Mouse (Mus musculus): ENCODE results near the gene Tcea2. TPM values are rescaled to one million over a fixed set of nuclear protein-coding genes. Genes with fewer than 3 reads are reported as not detected.
A peak's percentile ranks its signal among the peaks of the same experiment; 100 is the strongest.

Gene Tcea2
- polyA plus RNA-seq, 1 experiment: 138 TPM

GRCm38 (mm10) chr2:181653065-181653464 is 27.0 kb upstream of the Tcea2 start:
- Histone ChIP-seq H3K27me3 (ENCODE audit: control insufficient read depth, insufficient read depth, low read length) (no peaks in the 10 kb centered on the region), H3K27ac (ENCODE audit: insufficient read depth, low read length) (no peak overlapping the region), H3K4me1 (ENCODE audit: control insufficient read depth, insufficient read depth, low read length) (peaks cover 3% of the 10 kb centered on the region; the same call in 1 of the 2 replicates), H3K4me3 (replicated peaks; ENCODE audit: insufficient read depth, low read depth, low read length) (no peak overlapping the region)
- no peak for TF ChIP-seq POLR2A (IDR thresholded peaks at IDR 0.05; ENCODE audit: borderline replicate concordance, insufficient read depth, low read length)
- no peak for TF ChIP-seq CTCF (IDR thresholded peaks at IDR 0.05; ENCODE audit: borderline replicate concordance, insufficient read depth, low read depth, low read length)
- DNase-seq: no peak

DNA sequence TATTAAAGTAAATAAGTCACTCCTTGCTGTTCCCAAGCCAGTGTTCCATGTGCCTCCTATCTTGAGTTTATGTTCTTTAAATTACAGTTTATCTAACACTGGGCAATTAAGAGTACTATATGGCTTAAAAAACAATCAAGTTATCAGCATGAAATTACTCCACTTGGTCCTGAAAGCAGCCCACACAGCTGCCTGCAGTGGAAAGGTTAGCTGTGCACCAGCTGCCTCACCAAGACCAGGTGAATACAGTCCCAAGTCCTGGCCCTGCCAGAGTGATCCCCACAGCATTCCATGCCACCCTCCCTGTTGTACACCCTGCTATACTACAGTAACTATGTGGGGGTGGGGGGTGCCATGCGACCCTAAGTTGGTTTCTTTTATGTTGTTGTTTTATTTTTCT is 26.6 kb upstream of the Tcea2 start:
- Histone ChIP-seq H3K4me1 (ENCODE audit: control insufficient read depth, insufficient read depth, low read length) (no peaks in the 10 kb centered on the region; the same call in 1 of the 2 replicates), H3K27ac (ENCODE audit: insufficient read depth, low read length) (no peak overlapping the region), H3K4me3 (replicated peaks; ENCODE audit: insufficient read depth, low read depth, low read length) (no peak overlapping the region), H3K27me3 (ENCODE audit: control insufficient read depth, insufficient read depth, low read length) (no peaks in the 10 kb centered on the region)
- DNase-seq: no peak
- 92% methylated on average over 1 of the region's 1 CpGs for WGBS
- TF ChIP-seq POLR2A (IDR thresholded peaks at IDR 0.05; ENCODE audit: borderline replicate concordance, insufficient read depth, low read length) (no peak), CTCF (IDR thresholded peaks at IDR 0.05; ENCODE audit: borderline replicate concordance, insufficient read depth, low read depth, low read length) (no peak)

- peaks cover 8% of the 10 kb centered on the region; the same call in 1 of the 2 replicates for H3K4me1 ChIP-seq (ENCODE audit: control insufficient read depth, insufficient read depth, low read length)
- WGBS: 75% methylated on average over 3 of the region's 3 CpGs
- H3K27me3 ChIP-seq (ENCODE audit: control insufficient read depth, insufficient read depth, low read length): no peaks in the 10 kb centered on the region
- no peak for DNase-seq
- H3K27ac ChIP-seq (ENCODE audit: insufficient read depth, low read length): no peak within 1 kb of the TSS
- H3K4me3 ChIP-seq (replicated peaks; ENCODE audit: insufficient read depth, low read depth, low read length): no peak within 1 kb of the TSS
- TF ChIP-seq CTCF (IDR thresholded peaks at IDR 0.05; ENCODE audit: borderline replicate concordance, insufficient read depth, low read depth, low read length) (no peak), POLR2A (IDR thresholded peaks at IDR 0.05; ENCODE audit: borderline replicate concordance, insufficient read depth, low read length) (no peak)
Observed at GRCm38 (mm10) chr2:181656734-181657133, 23.4 kb upstream of the Tcea2 start, which contains the start of gene Gm29797. Gene Gm29797 (plus strand): TSS chr2:181657034.

DNA sequence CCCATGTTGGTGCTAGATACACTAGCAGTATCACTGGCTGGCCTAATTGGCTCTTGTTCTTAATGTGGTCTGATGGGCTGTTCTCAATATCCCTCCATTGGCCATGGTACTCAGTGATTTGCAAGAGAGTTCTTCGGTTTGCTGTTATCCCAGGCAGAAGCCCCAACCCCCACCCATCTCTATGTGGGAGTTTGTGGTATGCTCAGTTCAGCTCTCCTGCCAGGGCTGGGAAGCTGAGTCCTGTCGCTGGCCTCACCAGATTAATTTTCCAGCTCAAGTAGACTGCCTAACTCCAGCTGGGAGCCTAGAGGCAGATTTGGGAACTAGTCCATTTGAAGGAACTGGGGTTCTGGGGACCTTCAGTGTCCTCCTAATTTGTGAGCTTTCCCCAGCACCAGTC is 22.7 kb upstream of the Tcea2 start:
- DNase-seq: no peak
- TF ChIP-seq POLR2A (IDR thresholded peaks at IDR 0.05; ENCODE audit: borderline replicate concordance, insufficient read depth, low read length) (no peak), CTCF (IDR thresholded peaks at IDR 0.05; ENCODE audit: borderline replicate concordance, insufficient read depth, low read depth, low read length) (no peak)
- Histone ChIP-seq H3K27ac (ENCODE audit: insufficient read depth, low read length) (no peak overlapping the region), H3K4me1 (ENCODE audit: control insufficient read depth, insufficient read depth, low read length) (peaks cover 8% of the 10 kb centered on the region; the same call in 1 of the 2 replicates), H3K27me3 (ENCODE audit: control insufficient read depth, insufficient read depth, low read length) (no peaks in the 10 kb centered on the region), H3K4me3 (replicated peaks; ENCODE audit: insufficient read depth, low read depth, low read length) (no peak overlapping the region)
- 41% methylated on average over 2 of the region's 2 CpGs for WGBS

- Histone ChIP-seq H3K27me3 (ENCODE audit: control insufficient read depth, insufficient read depth, low read length) (no peaks in the 10 kb centered on the region), H3K4me3 (replicated peaks; ENCODE audit: insufficient read depth, low read depth, low read length) (no peak overlapping the region), H3K4me1 (ENCODE audit: control insufficient read depth, insufficient read depth, low read length) (peaks cover 8% of the 10 kb centered on the region; the same call in 1 of the 2 replicates), H3K27ac (ENCODE audit: insufficient read depth, low read length) (no peak overlapping the region)
- 46% methylated on average over 7 of the region's 7 CpGs for WGBS
- no peak for DNase-seq
- TF ChIP-seq POLR2A (IDR thresholded peaks at IDR 0.05; ENCODE audit: borderline replicate concordance, insufficient read depth, low read length) (no peak), CTCF (IDR thresholded peaks at IDR 0.05; ENCODE audit: borderline replicate concordance, insufficient read depth, low read depth, low read length) (no peak)
Observed at GRCm38 (mm10) chr2:181658528-181658927, 21.6 kb upstream of the Tcea2 start.

DNA sequence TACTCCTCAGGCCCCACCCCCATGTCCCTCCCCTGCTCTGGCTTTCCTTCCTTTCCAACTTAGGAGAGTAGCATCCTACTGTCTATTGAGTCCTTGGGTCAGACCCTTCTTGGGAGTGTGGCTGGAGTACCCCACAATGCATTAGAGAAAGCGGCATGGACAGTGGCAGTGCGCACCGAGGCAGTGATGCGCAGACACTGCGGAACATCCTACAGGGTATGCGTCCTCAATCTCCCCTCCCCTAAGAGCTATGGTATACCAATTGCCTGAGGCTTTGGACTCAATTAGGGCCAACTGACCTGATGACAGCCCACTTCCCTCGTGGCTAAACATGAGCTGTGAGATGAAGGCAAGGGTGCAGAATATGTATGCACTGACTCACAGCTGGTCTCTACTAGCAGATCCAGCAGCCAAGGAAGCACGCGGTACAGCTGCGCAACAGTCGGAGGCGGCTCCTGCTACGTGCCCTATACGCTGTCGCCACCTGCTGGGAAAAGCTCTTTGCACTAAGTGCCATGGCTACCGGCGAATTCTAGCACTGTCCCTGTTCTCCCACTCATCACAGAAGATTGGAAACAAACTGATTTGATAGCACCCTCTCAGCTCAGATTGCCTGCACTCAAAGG is 21.1 kb upstream of the Tcea2 start:
- no peak for DNase-seq
- no peak overlapping the region for H3K27ac ChIP-seq (ENCODE audit: insufficient read depth, low read length)
- H3K4me1 ChIP-seq (ENCODE audit: control insufficient read depth, insufficient read depth, low read length): peaks cover 8% of the 10 kb centered on the region; the same call in 1 of the 2 replicates
- TF ChIP-seq POLR2A (IDR thresholded peaks at IDR 0.05; ENCODE audit: borderline replicate concordance, insufficient read depth, low read length) (no peak), CTCF (IDR thresholded peaks at IDR 0.05; ENCODE audit: borderline replicate concordance, insufficient read depth, low read depth, low read length) (no peak)
- no peak overlapping the region for H3K4me3 ChIP-seq (replicated peaks; ENCODE audit: insufficient read depth, low read depth, low read length)
- no peaks in the 10 kb centered on the region for H3K27me3 ChIP-seq (ENCODE audit: control insufficient read depth, insufficient read depth, low read length)
- WGBS: 46% methylated on average over 17 of the region's 17 CpGs

DNA sequence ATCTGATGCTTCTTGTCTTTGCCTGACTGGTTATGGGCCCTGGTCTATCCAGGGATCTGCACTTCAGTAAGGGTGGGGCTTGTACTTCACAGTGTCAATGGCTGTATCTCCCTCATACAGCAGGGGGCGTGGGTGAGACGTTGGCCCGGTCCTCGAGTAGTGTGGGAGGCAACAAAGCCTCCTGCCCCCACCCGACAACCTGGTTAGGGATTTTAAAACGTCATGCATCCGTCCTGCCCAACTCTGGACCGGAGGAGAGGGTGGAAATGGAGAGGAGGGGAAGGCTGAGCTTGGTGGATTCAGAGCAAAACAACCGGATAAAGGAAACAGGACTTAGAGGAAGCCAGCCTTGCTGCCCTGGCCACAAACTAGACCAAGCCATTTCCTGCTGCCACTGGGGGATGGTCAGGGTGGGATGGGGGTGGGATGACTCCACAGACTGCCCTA is 20.5 kb upstream of the Tcea2 start:
- no peak overlapping the region for H3K27ac ChIP-seq (ENCODE audit: insufficient read depth, low read length)
- H3K4me3 ChIP-seq (replicated peaks; ENCODE audit: insufficient read depth, low read depth, low read length): no peak overlapping the region
- peaks cover 8% of the 10 kb centered on the region; the same call in 1 of the 2 replicates for H3K4me1 ChIP-seq (ENCODE audit: control insufficient read depth, insufficient read depth, low read length)
- DNase-seq: peak; percentile 68 to 80
- no peaks in the 10 kb centered on the region for H3K27me3 ChIP-seq (ENCODE audit: control insufficient read depth, insufficient read depth, low read length)
- WGBS: 8% methylated on average over 9 of the region's 9 CpGs
- TF ChIP-seq POLR2A (IDR thresholded peaks at IDR 0.05; ENCODE audit: borderline replicate concordance, insufficient read depth, low read length) (no peak), CTCF (IDR thresholded peaks at IDR 0.05; ENCODE audit: borderline replicate concordance, insufficient read depth, low read depth, low read length) (peak; percentile 83)

- Histone ChIP-seq H3K27ac (ENCODE audit: insufficient read depth, low read length) (no peak overlapping the region), H3K4me1 (ENCODE audit: control insufficient read depth, insufficient read depth, low read length) (peaks cover 8% of the 10 kb centered on the region; the same call in 1 of the 2 replicates), H3K4me3 (replicated peaks; ENCODE audit: insufficient read depth, low read depth, low read length) (no peak overlapping the region), H3K27me3 (ENCODE audit: control insufficient read depth, insufficient read depth, low read length) (no peaks in the 10 kb centered on the region)
- WGBS: 79% methylated on average over 3 of the region's 3 CpGs
- TF ChIP-seq POLR2A (IDR thresholded peaks at IDR 0.05; ENCODE audit: borderline replicate concordance, insufficient read depth, low read length): no peak
- no peak for TF ChIP-seq CTCF (IDR thresholded peaks at IDR 0.05; ENCODE audit: borderline replicate concordance, insufficient read depth, low read depth, low read length)
- no peak for DNase-seq
Observed at GRCm38 (mm10) chr2:181662620-181663297, 17.4 kb upstream of the Tcea2 start.
